Mouse (Mus musculus) telencephalon, adult 2 months (tissue): ENCODE data around the gene Capn5.
A peak's percentile ranks its signal among the peaks of the same experiment; 100 is the strongest.

Experiments
- DNase-seq: peaks from one replicate; pipeline ENCODE4 v3.0.0-alpha.2; 2011; ENCODE audit warnings: low read depth, low spot score

The Capn5 gene

GRCm38 (mm10) chr7:98176322-98177070, 1.6 kb downstream of the Capn5 start:
- DNase-seq, result no peak

- no peak for DNase-seq
Measured at GRCm38 (mm10) chr7:98174883-98175755, 3.0 kb downstream of the Capn5 start.

- DNase-seq, result no peak
Measured at GRCm38 (mm10) chr7:98173408-98173807, 4.7 kb downstream of the Capn5 start.

- no peak for DNase-seq
Measured at GRCm38 (mm10) chr7:98172661-98173060, 5.4 kb downstream of the Capn5 start.

- DNase-seq, result no peak
Measured at GRCm38 (mm10) chr7:98171141-98172073, 6.7 kb downstream of the Capn5 start.

GRCm38 (mm10) chr7:98164999-98165528, 13.0 kb downstream of the Capn5 start:
- DNase-seq, result no peak

- DNase-seq, result no peak
Measured at GRCm38 (mm10) chr7:98164382-98164998, 13.6 kb downstream of the Capn5 start.

GRCm38 (mm10) chr7:98163700-98164099, 14.4 kb downstream of the Capn5 start:
- DNase-seq, result no peak

- no peak for DNase-seq
Measured at GRCm38 (mm10) chr7:98162239-98162638, 15.8 kb downstream of the Capn5 start.

GRCm38 (mm10) chr7:98160041-98160740, 17.9 kb downstream of the Capn5 start:
- no peak for DNase-seq

- DNase-seq, result no peak
Measured at GRCm38 (mm10) chr7:98158481-98158880, 19.6 kb downstream of the Capn5 start.

GRCm38 (mm10) chr7:98157636-98158332, 20.3 kb downstream of the Capn5 start:
- no peak for DNase-seq

- DNase-seq, result no peak
Measured at GRCm38 (mm10) chr7:98156280-98156665, 21.8 kb downstream of the Capn5 start.

GRCm38 (mm10) chr7:98155546-98156279, 22.4 kb downstream of the Capn5 start:
- DNase-seq, result peak; percentile 55

- no peak for DNase-seq
Measured at GRCm38 (mm10) chr7:98153892-98154291, 24.2 kb downstream of the Capn5 start.

- DNase-seq, result no peak
Measured at GRCm38 (mm10) chr7:98153345-98153744, 24.7 kb downstream of the Capn5 start.

GRCm38 (mm10) chr7:98152400-98152799, 25.7 kb downstream of the Capn5 start:
- DNase-seq, result no peak

- DNase-seq, result no peak
Measured at GRCm38 (mm10) chr7:98150525-98150924, 27.5 kb downstream of the Capn5 start.

GRCm38 (mm10) chr7:98149802-98150201, 28.3 kb downstream of the Capn5 start:
- DNase-seq, result no peak
